Mouse (Mus musculus) adipocyte (in vitro differentiated cells): ENCODE data around the gene Mettl11b.
"Not testable (repeated sequence)": the region's sequence is repeated elsewhere in the genome, so short reads cannot be mapped to it uniquely, and the experiment has no call there.

Experiments used
- DNase-seq: peaks from one replicate; pipeline ENCODE4 v3.0.0-alpha.2; 2016; ENCODE audit warnings: low spot score

The Mettl11b gene

DNA sequence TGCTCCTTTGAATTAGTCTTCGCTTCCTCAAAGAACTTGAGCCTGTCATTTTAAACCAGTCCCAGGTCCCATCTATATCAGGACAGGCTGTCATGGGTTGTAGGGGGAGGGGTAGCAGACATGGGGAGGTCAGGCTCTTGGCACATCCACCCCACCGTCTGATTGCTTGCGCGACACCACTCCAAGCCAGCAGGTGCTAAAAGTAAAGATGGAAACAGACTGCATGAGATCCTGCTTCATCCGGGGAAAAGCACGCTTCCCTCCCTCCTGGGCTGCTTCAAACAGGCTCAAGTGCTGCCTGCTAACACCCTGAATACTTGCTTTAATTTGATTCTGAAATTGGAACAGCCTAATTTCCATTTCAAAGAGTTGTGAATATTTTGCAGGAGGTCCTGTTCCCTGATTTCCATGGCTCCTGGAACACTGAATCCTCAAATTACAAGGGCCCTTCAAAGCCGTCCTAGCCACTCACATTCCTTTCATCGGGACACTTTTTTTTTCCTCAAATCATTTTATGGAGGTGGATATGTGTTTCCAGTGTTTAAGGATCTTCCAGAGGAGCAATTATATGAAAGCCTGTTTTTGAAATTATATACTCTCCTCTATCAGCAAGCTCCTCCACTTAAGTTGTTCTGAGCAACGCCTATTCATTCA lies at the start of gene Mettl11b:
Gene Mettl11b, minus strand, starts transcription at position 127 of the 654 bp plus-strand sequence.
- DNase-seq, result no peak

DNA sequence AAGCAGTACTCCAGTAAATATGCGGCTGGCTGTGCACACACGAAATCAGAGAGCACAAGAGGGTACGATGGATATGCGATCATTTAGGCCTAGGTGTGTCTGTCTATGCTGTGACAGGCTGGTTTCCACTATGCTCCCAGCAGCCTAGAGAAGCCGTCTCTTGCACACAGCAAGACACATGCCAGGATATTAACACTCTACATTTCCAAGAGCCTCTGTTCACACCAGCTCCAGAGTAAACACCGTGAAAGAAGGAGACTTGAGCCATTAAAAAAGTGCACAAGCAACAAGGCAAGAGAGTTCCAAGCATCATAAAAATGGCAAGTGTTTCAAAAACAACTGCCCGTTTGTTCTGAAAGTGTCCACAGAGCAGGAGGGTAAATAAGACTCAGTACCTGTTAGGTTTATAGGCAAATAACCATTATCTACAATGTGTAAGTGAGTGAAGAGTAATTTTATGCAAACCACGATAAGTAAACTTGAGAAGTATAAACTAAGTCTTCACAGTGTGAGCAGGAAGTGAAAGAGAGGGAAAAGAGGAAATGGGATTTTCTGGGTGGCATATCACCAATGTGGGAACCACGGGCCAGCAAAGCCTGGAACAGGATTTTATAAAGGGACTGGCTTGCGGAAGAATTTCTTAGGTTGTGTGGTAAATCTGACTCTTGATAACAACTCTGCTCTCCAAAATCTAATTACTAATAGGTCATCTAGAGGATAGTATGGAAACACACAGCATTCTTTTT lies 32.6 kb upstream of the Mettl11b start:
- DNase-seq, result no peak

DNA sequence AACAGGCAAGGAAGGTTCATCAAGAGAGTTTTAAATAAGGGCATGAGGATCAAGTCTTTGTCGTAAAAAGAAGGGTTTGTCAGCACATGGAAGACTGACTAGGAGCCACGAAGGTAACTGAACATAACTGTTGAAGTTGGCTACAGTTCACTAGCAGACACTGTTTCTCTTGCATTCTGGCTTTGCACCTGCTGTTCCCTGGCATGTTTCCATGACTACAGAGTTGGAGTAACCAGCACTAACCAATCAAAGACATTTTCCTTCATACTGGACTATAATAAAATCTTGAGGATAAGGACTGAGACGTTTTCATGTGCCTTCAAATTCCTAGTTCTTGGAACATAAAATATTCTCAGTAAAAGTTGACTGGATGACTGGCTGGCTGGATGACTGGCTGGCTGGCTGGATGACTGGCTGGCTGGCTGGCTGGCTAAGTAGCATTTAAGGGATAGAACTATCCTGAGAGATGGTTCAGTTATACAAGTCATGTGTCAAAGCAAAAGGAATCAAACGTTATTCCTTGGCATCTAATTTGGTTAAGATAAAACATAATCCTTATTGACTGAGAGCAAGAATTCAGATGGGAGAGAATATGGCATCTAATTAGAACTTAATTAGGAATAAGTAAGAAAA lies 26.4 kb upstream of the Mettl11b start:
- no peak for DNase-seq

GRCm38 (mm10) chr1:163737239-163737533 lies 12.2 kb upstream of the Mettl11b start:
- no peak for DNase-seq

GRCm38 (mm10) chr1:163736441-163737238 lies 11.6 kb upstream of the Mettl11b start:
- no peak for DNase-seq

DNA sequence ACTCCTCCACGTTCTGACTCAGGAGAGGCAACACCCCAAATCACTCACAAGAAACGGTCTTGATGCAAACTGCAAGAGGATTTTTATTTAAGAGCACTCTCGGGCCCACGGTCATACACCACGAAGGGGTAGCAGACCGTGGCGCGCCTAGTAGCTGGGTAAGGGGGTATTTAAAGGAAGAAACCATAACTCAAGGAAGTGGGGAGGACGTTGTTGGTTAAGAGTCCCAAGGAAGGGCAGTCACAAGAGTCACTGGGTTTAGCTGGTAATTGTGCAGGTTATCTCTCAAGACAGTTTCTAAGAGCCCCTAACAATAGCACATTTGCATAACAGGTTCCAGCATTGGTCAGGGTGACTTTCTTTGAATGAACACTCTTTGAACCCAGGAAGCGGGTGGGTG lies 6.1 kb upstream of the Mettl11b start:
- DNase-seq, result not testable (repeated sequence)

DNA sequence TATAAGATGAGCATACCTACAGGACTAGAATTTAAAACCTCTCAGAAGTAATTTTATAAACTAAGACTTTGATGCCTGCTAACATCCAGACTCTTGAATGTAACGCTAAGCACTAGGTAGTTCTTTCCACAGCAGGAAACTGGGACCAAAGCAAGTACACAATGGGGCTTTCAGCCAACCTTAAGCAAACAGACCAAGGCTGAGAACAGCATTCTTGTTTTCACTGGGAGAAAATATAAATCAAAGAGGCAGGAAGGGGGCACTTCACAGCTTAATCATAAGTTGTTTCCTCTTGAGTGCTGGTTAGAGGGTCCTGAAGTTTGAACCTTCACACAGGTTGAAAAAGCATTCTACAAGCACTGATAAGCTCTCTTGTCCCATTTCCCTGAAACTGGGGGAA lies 1.1 kb downstream of the Mettl11b start:
- no peak for DNase-seq

DNA sequence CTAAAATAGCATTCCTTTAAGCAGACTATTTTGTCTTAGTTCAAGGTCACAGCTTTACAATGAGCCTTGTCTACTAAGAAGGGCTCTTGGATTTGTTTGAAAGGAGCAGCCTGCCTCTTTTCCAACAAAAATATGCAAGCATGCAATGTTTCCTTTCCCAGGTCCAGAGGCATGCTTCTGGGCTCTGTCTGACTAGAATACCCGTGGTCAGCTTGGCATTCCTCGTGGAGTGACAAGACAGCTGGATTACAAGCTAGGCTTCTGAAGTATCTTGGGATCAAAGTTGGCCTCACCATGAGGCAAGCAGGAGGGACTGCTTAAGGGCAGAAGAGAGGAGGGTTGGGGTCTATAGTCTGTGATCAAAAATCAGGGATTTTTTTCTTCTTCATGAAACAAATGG lies 16.4 kb downstream of the Mettl11b start:
- DNase-seq, result peak; percentile 11

GRCm38 (mm10) chr1:163700571-163700970 lies 24.5 kb downstream of the Mettl11b start:
- DNase-seq, result no peak

DNA sequence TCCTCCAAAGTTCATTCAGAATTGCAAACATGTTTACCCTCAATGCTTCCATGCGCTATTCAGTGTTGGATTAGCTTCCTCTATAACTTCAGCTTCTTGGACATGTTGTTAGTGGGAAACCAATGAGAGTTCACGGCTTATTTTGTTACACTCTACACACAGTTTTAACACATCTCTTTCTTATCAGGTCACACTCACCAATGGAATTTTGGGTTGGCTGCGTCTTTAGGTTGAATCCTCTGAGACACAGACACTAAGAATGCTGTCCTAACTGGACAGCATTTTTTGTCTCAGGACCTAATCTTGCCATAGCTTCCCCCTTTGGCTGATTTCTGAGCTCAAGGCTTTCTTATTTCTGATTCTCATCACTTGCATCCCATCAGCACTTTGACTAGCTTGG lies 25.3 kb downstream of the Mettl11b start:
- DNase-seq, result no peak

- DNase-seq, result no peak
Measured at GRCm38 (mm10) chr1:163691860-163692259, 33.2 kb downstream of the Mettl11b start.

GRCm38 (mm10) chr1:163682935-163683430 lies 42.0 kb downstream of the Mettl11b start:
- no peak for DNase-seq

- DNase-seq, result peak; percentile 16
Measured at GRCm38 (mm10) chr1:163682127-163682526, 42.9 kb downstream of the Mettl11b start.

DNA sequence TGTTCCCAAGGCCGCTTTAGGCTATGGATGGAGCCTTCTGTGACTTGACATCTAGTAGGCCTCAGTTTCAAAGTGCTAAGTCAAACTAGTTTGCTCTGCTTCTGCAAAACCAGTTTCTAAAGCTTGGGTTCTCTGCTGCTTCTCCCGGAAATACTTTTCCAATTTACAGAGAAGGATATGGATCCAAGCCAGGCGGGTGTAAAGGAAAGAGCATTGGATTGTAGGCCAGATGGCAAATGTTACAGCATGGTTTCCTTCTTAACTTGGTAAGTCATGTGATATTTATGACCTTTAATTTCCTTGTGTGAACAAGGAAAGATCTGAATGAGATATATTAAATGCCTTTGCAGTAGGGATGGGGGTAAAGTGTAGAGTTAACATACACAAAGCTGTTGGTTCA lies 52.2 kb downstream of the Mettl11b start:
- peak; percentile 81 for DNase-seq

DNA sequence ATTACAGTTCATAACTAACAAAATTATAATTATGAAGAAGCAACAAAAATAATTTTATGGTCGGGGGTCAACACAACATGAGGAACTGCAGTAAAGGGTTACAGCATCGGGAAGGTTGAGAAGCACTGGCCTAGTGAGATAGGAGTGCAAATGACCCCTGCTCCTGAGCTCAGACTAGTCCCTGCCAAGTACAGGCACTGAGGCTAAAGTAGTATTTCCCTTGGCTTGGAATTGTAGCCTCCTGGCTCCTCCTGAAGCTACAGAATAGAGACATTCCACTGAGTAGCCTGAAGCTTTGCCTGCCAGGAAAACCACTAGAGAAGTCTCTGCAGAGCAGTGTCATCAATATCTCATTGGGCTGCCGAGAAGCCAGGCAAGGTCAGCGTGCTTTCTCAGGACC lies 53.7 kb downstream of the Mettl11b start:
- DNase-seq, result peak; percentile 69

DNA sequence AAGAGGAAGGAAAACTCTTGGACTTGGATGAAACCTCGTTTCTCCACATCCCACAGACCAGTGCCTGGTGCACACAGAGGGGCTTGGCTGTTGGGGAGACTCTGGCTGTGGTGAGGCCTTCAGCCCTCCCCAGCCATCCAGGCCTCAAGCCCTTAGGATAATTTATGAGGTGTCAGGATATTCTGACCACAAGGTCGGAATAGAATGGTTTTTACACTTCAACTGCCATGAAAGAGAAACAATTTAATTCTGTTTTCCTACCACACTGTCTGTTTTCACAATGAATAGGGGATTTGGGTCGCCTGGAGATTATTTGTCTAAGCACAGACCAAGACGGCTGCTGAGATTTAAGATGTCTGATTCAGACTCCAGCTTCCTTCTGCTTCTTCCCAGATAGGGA lies 54.3 kb downstream of the Mettl11b start:
- DNase-seq, result peak; percentile 12

DNA sequence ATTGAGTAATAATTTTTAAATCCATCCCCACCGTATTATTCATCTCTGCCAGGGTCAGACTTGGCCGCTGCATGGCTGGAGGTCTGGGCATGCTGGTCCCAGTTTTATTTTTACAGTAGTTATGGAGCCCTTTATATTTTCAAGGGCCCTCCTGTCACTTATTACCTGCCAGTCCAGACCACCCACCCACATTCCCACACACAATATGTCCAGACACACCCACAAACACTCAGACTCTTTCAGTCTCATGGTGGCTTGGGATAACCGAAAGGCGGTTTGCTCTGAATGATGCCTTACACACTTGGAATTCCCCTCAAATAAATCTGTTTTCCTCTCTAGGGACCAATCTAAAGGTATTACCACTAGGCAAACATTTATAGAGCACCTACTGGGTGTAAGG lies 55.1 kb downstream of the Mettl11b start:
- no peak for DNase-seq

DNA sequence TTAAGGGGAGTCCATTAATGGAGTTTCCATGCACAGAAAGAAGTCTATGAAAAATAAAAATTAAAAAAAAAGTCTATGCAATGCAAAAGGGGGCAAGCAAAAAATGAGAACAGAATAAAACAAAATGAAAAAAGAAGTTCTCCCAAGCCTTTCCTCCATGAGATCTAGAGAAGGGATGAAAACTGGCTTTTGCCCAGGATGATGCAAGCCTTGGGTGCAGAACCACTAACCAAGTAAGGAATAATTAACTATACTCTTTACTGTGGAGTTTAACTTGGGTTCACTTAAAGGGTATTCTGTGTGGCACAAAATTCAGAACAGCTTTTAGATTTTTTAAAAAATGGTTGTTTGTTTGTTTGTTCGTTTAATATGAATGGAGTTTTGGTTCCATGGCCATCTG lies 62.6 kb downstream of the Mettl11b start:
- no peak for DNase-seq

DNA sequence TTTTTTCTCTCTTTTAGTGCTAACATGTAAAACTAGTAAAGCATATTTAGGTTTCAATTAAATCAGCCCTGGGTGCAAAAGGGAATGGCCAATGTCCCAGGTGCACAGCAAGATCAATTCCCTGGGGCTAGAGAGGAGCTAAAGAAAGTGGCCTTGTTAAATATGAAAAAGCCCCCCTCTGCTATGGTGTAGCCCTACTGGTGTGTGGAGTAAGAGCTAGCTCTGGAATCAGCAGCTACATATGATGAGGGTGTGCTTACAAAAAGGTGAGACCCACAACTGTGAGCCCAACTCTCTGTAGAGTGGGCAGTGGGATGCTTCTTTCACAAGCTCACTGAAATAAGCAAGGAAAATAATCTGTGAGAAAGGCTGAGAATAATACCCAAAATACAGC lies 66.5 kb downstream of the Mettl11b start:
- DNase-seq, result no peak

DNA sequence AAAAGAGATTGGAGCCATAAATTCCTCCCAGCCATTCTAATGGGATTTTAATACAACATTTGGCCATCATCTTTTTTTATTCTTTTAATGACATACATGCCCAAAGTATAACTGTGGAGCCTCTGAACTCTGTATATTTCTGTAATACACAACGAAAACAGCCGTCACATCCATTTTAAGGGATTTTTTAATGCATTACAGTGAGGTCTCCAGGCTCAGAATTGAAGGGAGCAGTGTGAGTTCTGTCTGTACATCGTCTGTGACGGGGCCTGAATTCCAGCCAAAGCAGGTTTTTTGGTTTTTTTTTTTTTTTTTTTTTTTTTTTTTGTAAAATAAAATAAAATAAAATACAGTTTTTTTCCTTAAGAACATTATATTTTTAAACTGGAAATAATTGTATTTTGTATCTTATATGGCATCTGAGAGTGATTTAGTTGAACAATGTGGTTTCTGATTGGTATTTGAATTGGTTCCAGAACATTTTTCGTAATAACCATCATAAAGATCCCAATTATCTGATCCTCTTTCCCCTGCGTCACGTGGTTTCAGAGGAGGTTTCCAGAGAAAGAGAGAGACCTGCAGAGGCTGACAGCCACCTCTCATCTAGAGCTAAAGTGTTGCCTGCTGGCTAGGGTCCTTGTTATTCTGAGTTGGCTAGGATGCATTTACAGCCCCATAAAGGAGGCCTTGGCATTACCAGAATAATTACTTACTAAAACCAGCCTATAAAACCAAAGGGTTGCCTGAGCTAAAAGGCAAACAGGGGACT lies 67.1 kb downstream of the Mettl11b start:
- DNase-seq, result no peak

GRCm38 (mm10) chr1:163657056-163657455 lies 68.0 kb downstream of the Mettl11b start:
- no peak for DNase-seq

DNA sequence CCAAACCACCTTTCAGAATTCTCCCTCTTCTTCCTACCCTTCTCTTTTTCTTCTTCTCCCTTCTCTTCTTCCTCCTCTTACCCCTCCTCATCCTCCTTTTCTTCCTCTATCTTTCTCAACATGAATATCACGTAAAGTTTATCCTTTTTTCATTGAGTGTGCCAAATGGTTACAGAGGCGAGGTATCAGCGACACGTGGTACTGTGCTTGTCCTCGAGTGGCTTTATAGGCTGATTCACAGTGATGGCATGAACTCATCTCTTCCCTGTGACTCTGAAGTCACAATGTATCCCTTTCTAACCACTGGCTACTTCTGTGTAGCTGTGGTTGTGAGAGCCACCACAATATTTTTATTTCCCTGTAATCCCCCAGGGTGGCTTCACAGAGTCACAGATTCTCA lies 68.6 kb downstream of the Mettl11b start:
- no peak for DNase-seq
